Mouse (Mus musculus) midbrain, postnatal 0 days (tissue): ENCODE data around the gene Lpcat3. TPM values are rescaled to one million over a fixed set of nuclear protein-coding genes. Genes with fewer than 3 reads are reported as not detected.

Experiments
- ATAC-seq: fragments of 200-750 bp; cut with Nextera tagmentation; 2 replicates; pipeline ENCODE4 v1.8.0; 2017; ENCODE audit warnings: moderate number of reproducible peaks, mild to moderate bottlenecking, moderate TSS enrichment, moderate library complexity; ENCODE audit not compliant: low FRiP score
- DNase-seq: peaks from one replicate; pipeline ENCODE4 v3.0.0-alpha.2; 2015; ENCODE audit warnings: low spot score
- H3K27ac ChIP-seq: fragments of 300-500 bp; sonication (generic); 2 replicates; pipeline ENCODE4 v1.5.1; 2014; ENCODE audit warnings: low read depth, mild to moderate bottlenecking, low read length, mixed read lengths
- H3K27me3 ChIP-seq: fragments of 300-500 bp; sonication (generic); 2 replicates; pipeline ENCODE4 v1.6.1; 2014; ENCODE audit warnings: low read length, control low read depth, mixed read lengths; ENCODE audit not compliant: insufficient read depth
- H3K36me3 ChIP-seq: fragments of 300-500 bp; sonication (generic); 2 replicates; pipeline ENCODE4 v1.6.1; 2014; ENCODE audit warnings: low read length, control low read depth, mixed read lengths; ENCODE audit not compliant: insufficient read depth
- H3K4me1 ChIP-seq: fragments of 300-500 bp; sonication (generic); 2 replicates; pipeline ENCODE4 v1.6.1; 2014; ENCODE audit warnings: mild to moderate bottlenecking, control low read depth, antibody characterized with exemption, low read length, mixed read lengths; ENCODE audit not compliant: insufficient read depth
- H3K4me2 ChIP-seq: fragments of 300-500 bp; sonication (generic); 2 replicates; pipeline ENCODE4 v1.6.1; 2014; ENCODE audit warnings: low read depth, mild to moderate bottlenecking, low read length, mixed read lengths; ENCODE audit not compliant: poor library complexity, severe bottlenecking
- H3K4me3 ChIP-seq: fragments of 300-500 bp; sonication (generic); 2 replicates; pipeline ENCODE4 v1.5.1; 2014; ENCODE audit warnings: low read depth, mild to moderate bottlenecking, low read length, moderate library complexity
- H3K9ac ChIP-seq: fragments of 300-500 bp; sonication (generic); replicated peaks from 2 replicates; pipeline ENCODE4 v1.6.1; 2014; ENCODE audit warnings: mild to moderate bottlenecking, low read length, moderate library complexity, mixed read lengths; ENCODE audit not compliant: poor library complexity, severe bottlenecking
- H3K9me3 ChIP-seq: fragments of 300-500 bp; sonication (generic); 2 replicates; pipeline ENCODE4 v1.6.1; 2016; ENCODE audit warnings: low read length, control low read depth
- CTCF ChIP-seq: IDR thresholded peaks from 2 replicates; pipeline ENCODE4 v1.5.1; 2016; ENCODE audit warnings: antibody characterized with exemption, mild to moderate bottlenecking
- WGBS: fragments of 180-500 bp; shearing (Covaris S2); extraction: QIAGEN DNeasy Blood & Tissue Kit; methylation state at CpG from one replicate; pipeline ENCODE4 v1.1.7; 2014; 5-methylcytosine and 5-hydroxymethylcytosine counted together
- polyA plus RNA-seq: library from polyadenylated mRNA; unstranded; fragments of >200 nt; fragmentation: Nextera tagmentation; extraction: Ambion mirVana; gene quantifications from 2 replicates; pipeline ENCODE4 v1.2.1, GENCODE M21; 2015
- total RNA-seq: library from RNA; depleted of rRNA; stranded (reverse); fragments of >200 nt; gene quantifications from 2 replicates; pipeline ENCODE4 v1.2.3, GENCODE M21; 2014

The Lpcat3 gene
- total and polyA plus RNA-seq, 2 experiments from 2014 or later = 35.0 to 40.0 TPM

GRCm38 (mm10) chr6:124640041-124640440 is 22.8 kb upstream of the Lpcat3 start:
- Histone ChIP-seq H3K4me3 (no peak overlapping the region), H3K9ac (no peak overlapping the region), H3K27me3 (no peaks in the 10 kb centered on the region), H3K4me1 (no peaks in the 10 kb centered on the region), H3K4me2 (no peak overlapping the region), H3K27ac (no peak overlapping the region), H3K9me3 (no peaks in the 10 kb centered on the region), H3K36me3 (no peaks in the 10 kb centered on the region)
- ATAC-seq (no peak), DNase-seq (peak; percentile 5)
- peak; percentile 55 for TF ChIP-seq CTCF
- WGBS = 91% methylated on average over 4 of the region's 4 CpGs

GRCm38 (mm10) chr6:124640997-124641396 is 21.8 kb upstream of the Lpcat3 start:
- H3K9me3 ChIP-seq = no peaks in the 10 kb centered on the region
- no peaks in the 10 kb centered on the region for H3K27me3 ChIP-seq
- no peaks in the 10 kb centered on the region for H3K36me3 ChIP-seq
- DNase-seq (no peak), ATAC-seq (no peak)
- H3K9ac ChIP-seq = no peak overlapping the region
- no peak overlapping the region for H3K4me2 ChIP-seq
- WGBS = 43% methylated on average over 8 of the region's 8 CpGs
- H3K4me1 ChIP-seq = no peaks in the 10 kb centered on the region
- no peak overlapping the region for H3K4me3 ChIP-seq
- peak; percentile 66 for TF ChIP-seq CTCF
- H3K27ac ChIP-seq = no peak overlapping the region

GRCm38 (mm10) chr6:124646394-124646793 is 16.4 kb upstream of the Lpcat3 start:
- TF ChIP-seq CTCF = no peak
- Histone ChIP-seq H3K9me3 (no peaks in the 10 kb centered on the region), H3K9ac (no peak overlapping the region), H3K4me1 (no peaks in the 10 kb centered on the region), H3K36me3 (no peaks in the 10 kb centered on the region), H3K4me2 (no peak overlapping the region), H3K4me3 (no peak overlapping the region), H3K27ac (no peak overlapping the region), H3K27me3 (no peaks in the 10 kb centered on the region)
- DNase-seq (no peak), ATAC-seq (no peak)
- WGBS = 87% methylated on average over 1 of the region's 1 CpGs

GRCm38 (mm10) chr6:124655893-124656292 is 6.9 kb upstream of the Lpcat3 start:
- H3K27ac ChIP-seq = no peak overlapping the region
- H3K4me2 ChIP-seq = no peak overlapping the region
- H3K4me3 ChIP-seq = no peak overlapping the region
- 0 out of 2 replicates have a peak, but pooled peaks cover 4% of the 10 kb centered on the region for H3K9me3 ChIP-seq
- H3K27me3 ChIP-seq = no peaks in the 10 kb centered on the region
- H3K9ac ChIP-seq = no peak overlapping the region
- TF ChIP-seq CTCF = no peak
- DNase-seq (no peak), ATAC-seq (no peak)
- WGBS = 84% methylated on average over 6 of the region's 6 CpGs
- no peaks in the 10 kb centered on the region for H3K4me1 ChIP-seq
- H3K36me3 ChIP-seq = no peaks in the 10 kb centered on the region

GRCm38 (mm10) chr6:124658067-124658466 is 4.8 kb upstream of the Lpcat3 start:
- ATAC-seq = no peak
- WGBS = 68% methylated on average over 2 of the region's 2 CpGs

GRCm38 (mm10) chr6:124661156-124661806 is 1.5 kb upstream of the Lpcat3 start:
- Histone ChIP-seq H3K4me3 (no peak overlapping the region), H3K27ac (no peak overlapping the region), H3K4me2 (no peak overlapping the region), H3K27me3 (no peaks in the 10 kb centered on the region), H3K9ac (no peak overlapping the region), H3K4me1 (no peaks in the 10 kb centered on the region), H3K9me3 (no peaks in the 10 kb centered on the region), H3K36me3 (no peaks in the 10 kb centered on the region)
- no peak for TF ChIP-seq CTCF
- WGBS = 95% methylated on average over 4 of the region's 4 CpGs
- no peak for ATAC-seq
- no peak for DNase-seq

More at GRCm38 (mm10) chr6:124658067-124658466, 4.8 kb upstream of the Lpcat3 start:
- DNase-seq = no peak
- no peak overlapping the region for H3K4me2 ChIP-seq
- H3K27ac ChIP-seq = no peak overlapping the region
- no peaks in the 10 kb centered on the region for H3K36me3 ChIP-seq
- H3K4me3 ChIP-seq = no peak overlapping the region
- TF ChIP-seq CTCF = no peak
- H3K9me3 ChIP-seq = 0 out of 2 replicates have a peak, but pooled peaks cover 2% of the 10 kb centered on the region
- H3K4me1 ChIP-seq = no peaks in the 10 kb centered on the region
- no peaks in the 10 kb centered on the region for H3K27me3 ChIP-seq
- no peak overlapping the region for H3K9ac ChIP-seq
